Mouse (Mus musculus) bone marrow, adult 2 months (tissue): ENCODE data around the gene Nfkbil1.

Experiments used
- CTCF ChIP-seq: fragments of 200-500 bp; IDR thresholded peaks from 2 replicates; pipeline ENCODE4 v1.5.1; 2011; ENCODE audit warnings: low read length, control low read depth; ENCODE audit not compliant: control insufficient read depth, insufficient read depth
- POLR2A ChIP-seq: fragments of 200-500 bp; IDR thresholded peaks from 2 replicates; pipeline ENCODE4 v1.6.1; 2011; ENCODE audit warnings: low read depth, mild to moderate bottlenecking, control low read depth, low read length, borderline replicate concordance; ENCODE audit not compliant: control insufficient read depth

- TF ChIP-seq CTCF (no peak), POLR2A (no peak)
Measured at GRCm38 (mm10) chr17:35263523-35263883, 27.9 kb upstream of the Nfkbil1 start.
